8 mouse cellular contexts compared by ENCODE assay signal in the genomic region with DNA sequence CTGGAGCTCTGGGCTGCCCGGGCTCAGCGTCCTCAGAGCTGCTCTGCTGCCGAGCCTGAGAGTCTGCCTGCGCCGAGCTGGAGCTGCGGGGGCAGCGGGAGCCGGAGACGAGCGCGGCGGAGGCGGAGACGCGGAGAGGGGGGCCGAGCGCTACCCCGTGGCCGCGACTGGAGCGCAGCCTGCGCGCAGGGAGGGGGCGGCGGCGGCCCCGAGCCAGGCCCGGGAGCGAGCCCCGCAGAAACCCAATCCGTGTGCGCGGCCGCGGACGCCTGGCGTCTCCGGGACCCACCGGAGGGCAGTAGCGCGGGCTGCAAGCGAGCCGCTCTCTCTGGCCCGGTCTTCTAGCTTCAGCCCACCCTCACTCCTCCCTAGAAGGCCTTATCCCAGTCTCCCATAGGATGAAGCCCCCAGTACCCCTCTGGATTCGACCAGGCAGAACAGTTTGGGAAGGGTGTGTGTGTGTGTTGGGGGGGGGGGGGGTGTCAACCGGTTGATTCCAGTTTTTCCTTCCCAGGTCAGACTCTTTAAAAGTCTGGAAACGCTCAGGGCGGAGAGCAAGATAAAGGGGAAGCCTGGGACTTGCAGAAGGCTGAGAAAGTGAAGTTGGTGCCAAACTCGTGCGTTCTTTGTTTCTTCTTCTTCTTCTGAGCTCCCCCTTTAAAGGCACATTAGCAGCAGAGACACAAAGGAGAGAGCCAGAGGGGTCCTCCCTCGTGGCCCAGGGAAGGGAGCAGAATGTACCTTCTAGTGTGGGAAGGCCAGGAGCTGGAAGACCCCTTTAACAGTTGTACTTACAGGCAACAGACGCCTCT. TPM values are rescaled to one million over a fixed set of nuclear protein-coding genes. Genes with fewer than 3 reads are reported as not detected.
DNase-seq lines count a peak whose midpoint lies in the region; ATAC-seq and TF ChIP-seq lines count a peak whose summit lies in the region.

Sdk2 (minus strand) TSS at position 96 of the 812 bp plus-strand sequence.

- peak; percentile 32 for TF ChIP-seq CTCF in heart, adult 2 months (IDR thresholded peaks at IDR 0.05)

- H3K4me3 ChIP-seq in heart, adult 2 months: peak within 1 kb of the TSS; percentile 45
- peak within 1 kb of the TSS; percentile 56 for H3K4me3 ChIP-seq in liver, embryonic 11.5 days (ENCODE audit: low read depth, low read length)

- intact Hi-C loops in heart, adult 2 months (cut with DNase I): loop anchor here (5.0 kb wide), 1 partner anchor 200 kb away; no protein-coding TSS in a partner anchor

- TF ChIP-seq POLR2A in heart, adult 2 months (IDR thresholded peaks at IDR 0.05; ENCODE audit: insufficient read depth, low read depth, low read length): no peak

- H3K27ac ChIP-seq in heart, adult 2 months: no peak within 1 kb of the TSS; the same call in 1 of the 2 replicates
- peak within 1 kb of the TSS; percentile 68 for H3K27ac ChIP-seq in liver, embryonic 11.5 days (ENCODE audit: low read depth, low read length)

- DNase-seq in cerebellum, adult 11-12 months: peak; percentile 23
- peak; percentile 88 for DNase-seq in embryo, embryonic 11 days
- peak in 1 of 2 experiments; percentile 59 for DNase-seq in heart, adult 2 months
- peak; percentile 71 for DNase-seq in kidney, postnatal 14 days
- DNase-seq in liver, embryonic 11.5 days (ENCODE audit: low spot score): peak; percentile 59
- peak; percentile 62 for DNase-seq in ovary, adult 18-20 months (ENCODE audit: low spot score)
- peak; percentile 52 for DNase-seq in yolk sac, embryonic 10.5 days (ENCODE audit: low spot score)

- H3K9ac ChIP-seq in heart, adult 2 months (ENCODE audit: low read depth, low read length): peak within 1 kb of the TSS; percentile 70
- peak within 1 kb of the TSS; percentile 56 for H3K9ac ChIP-seq in liver, embryonic 11.5 days (ENCODE audit: low read depth, low read length)

- H3K79me2 ChIP-seq in heart, adult 2 months (replicated peaks; ENCODE audit: control insufficient read depth, insufficient read depth, low read length): no peaks in the 10 kb centered on the region

- no peak for TF ChIP-seq EP300 in heart, adult 2 months (IDR thresholded peaks at IDR 0.05; ENCODE audit: insufficient read depth, low read depth, low read length)

- no peaks in the 10 kb centered on the region for H3K9me3 ChIP-seq in liver, embryonic 11.5 days (ENCODE audit: control insufficient read depth, low read length)

- peaks cover 7% of the 10 kb centered on the region for H3K27me3 ChIP-seq in heart, adult 2 months (ENCODE audit: control insufficient read depth, insufficient read depth, low read length)
- peaks cover 59% of the 10 kb centered on the region for H3K27me3 ChIP-seq in liver, embryonic 11.5 days (replicated peaks; ENCODE audit: control insufficient read depth, insufficient read depth, low read length)

- H3K4me1 ChIP-seq in heart, adult 2 months (ENCODE audit: control insufficient read depth, insufficient read depth, low read length): no peaks in the 10 kb centered on the region
- H3K4me1 ChIP-seq in liver, embryonic 11.5 days (replicated peaks; ENCODE audit: control insufficient read depth, insufficient read depth, low read length): peaks cover 2% of the 10 kb centered on the region; the same call in 1 of the 2 replicates

- ATAC-seq in cerebellum, adult (ENCODE audit: insufficient number of reproducible peaks, low FRiP score, low TSS enrichment): no peak
- peak; percentile 34; the same call in 1 of the 2 replicates for ATAC-seq in liver, embryonic 11.5 days (replicated peaks; ENCODE audit: low FRiP score)

- 6% methylated on average over 52 of the region's 52 CpGs for WGBS in heart, adult 2 months
- WGBS in liver, embryonic 11.5 days: 3% methylated on average over 52 of the region's 52 CpGs

- H3K36me3 ChIP-seq in heart, adult 2 months (ENCODE audit: control insufficient read depth, insufficient read depth, low read length): no peaks in the 10 kb centered on the region
- H3K36me3 ChIP-seq in liver, embryonic 11.5 days (ENCODE audit: control insufficient read depth, insufficient read depth, low read length): no peaks in the 10 kb centered on the region

- H3K4me2 ChIP-seq in liver, embryonic 11.5 days: peak within 1 kb of the TSS; percentile 75

RNA-seq across cellular contexts. Expression of gene Sdk2, which starts in this region (rescaled TPM):
- total RNA-seq in heart, adult 2 months (2021): 1 to 10 TPM; 1.5 to 1.9 TPM
- 0.41 and 0.49 TPM in 2 replicates for polyA plus RNA-seq in heart, adult 2 months (2012; rRNA removed)
- 1.4 and 1.9 TPM in 2 replicates for polyA plus RNA-seq in liver, embryonic 11.5 days (2014; fragmentation: Nextera tagmentation; extraction: Ambion mirVana)
